Mouse (Mus musculus) right cerebral cortex, postnatal 14 days (tissue): ENCODE measurements around the gene Thrb.
A peak's percentile ranks its signal among the peaks of the same experiment; 100 is the strongest.

Experiments
- DNase-seq: peaks from one replicate; pipeline ENCODE4 v3.0.0; 2022

Thrb gene

DNA sequence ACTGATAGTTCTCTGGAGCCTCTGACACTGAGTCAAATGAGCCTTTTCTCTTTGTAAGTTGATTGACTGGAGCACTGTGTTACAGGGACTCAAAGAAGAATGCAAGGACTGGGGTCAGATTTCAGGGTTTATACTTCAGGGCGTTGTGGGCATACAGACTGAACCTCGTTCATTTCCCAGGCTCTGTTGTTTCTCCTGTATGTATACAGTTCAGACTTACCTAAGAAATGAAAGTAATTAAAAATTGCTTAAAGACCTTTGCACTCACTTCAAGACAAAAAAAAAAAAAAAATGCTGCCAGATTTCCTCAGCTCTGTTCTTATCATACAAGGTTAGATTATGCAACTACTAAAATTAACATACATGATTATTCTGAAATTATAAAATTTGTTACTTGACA, 126.2 kb downstream of the Thrb start:
- DNase-seq, result no peak

DNA sequence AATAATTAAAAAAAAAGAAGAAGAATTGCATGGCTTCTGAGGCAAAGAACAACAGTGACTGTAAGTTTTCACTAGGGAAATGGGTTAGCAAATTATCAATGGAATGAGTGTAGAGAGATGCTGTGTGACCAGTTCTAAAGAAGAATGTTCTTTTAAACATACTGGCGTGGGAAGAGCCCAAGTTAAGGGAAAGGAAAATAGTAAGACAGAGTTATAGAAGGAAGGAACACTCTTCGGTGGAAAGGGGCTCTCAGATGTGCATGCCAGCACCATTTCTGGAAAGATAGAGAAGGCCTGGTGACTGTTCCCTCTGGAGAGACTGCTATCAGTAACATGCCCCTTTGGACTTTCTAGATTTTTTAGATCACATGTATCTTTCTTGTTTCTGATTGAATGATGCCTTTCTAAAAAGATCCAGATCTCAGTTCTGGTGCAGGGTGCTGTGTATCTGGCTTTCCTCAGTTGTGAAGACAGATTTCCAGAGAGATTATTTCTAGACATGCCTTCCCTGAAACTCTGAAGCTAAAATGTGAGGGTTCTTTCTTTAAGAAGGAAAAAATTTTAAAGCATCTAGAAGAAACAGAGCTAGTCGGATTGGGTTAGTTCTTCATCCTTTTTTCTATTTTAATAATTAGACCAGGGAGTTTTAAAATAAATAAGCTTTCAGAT, 144.0 kb downstream of the Thrb start:
- DNase-seq, result no peak

DNA sequence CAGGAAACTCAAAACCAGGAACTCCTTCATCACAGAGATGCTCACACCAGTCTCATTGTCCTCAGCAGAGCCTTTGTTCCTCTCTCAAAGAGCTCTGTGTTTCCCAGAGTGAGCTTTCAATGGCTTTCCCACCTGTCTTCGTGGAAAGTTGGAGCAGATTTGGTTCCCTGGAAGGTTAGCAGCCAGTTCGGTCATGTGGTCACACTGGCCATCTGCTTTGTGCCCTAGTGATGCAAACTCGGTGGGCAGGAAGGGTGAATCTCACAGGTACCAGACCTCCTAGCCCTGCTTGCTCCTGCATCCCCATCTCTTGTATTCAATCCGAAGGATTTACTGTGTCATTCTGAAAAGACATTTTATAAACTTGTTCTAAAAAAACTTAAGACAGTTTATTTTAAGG, 151.0 kb downstream of the Thrb start:
- DNase-seq, result no peak

DNA sequence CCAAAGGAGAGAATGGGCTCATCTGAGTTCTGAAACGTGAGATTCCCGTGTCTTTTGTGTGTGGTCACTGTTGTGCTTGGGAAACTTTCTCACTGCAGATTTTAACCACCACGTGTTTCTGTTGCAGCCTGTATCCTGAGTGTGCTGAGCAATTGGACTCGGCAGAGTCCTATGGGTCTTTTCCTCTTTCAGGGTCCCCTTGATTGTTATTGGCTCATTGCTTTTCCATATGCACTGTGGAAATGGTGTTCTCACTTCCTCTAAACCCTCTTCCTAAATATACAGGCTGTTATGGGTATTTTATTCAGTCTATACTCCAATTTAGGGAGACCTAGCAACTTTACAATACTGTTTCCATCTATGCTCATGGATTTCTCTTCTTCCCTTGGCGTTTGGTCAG, 152.4 kb downstream of the Thrb start:
- DNase-seq, result no peak

DNA sequence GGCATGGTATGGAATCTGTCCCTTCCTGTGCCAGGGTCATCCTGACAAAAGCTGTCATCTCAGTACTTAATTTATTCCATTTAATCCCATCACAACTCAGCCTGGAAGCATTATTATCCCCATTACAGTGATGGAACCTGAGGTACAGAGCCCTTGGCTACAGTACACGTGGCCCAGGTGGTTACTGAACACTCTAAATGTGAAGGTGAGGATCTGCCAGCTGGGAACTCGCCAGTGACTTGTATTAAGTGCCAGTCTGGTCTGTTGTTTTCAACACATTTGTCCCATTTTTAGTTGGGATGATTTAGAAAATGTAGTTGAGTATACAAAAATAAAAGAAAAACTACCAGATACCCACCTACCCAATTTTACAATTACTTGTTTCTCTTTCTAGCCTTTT, 155.0 kb downstream of the Thrb start:
- no peak for DNase-seq

DNA sequence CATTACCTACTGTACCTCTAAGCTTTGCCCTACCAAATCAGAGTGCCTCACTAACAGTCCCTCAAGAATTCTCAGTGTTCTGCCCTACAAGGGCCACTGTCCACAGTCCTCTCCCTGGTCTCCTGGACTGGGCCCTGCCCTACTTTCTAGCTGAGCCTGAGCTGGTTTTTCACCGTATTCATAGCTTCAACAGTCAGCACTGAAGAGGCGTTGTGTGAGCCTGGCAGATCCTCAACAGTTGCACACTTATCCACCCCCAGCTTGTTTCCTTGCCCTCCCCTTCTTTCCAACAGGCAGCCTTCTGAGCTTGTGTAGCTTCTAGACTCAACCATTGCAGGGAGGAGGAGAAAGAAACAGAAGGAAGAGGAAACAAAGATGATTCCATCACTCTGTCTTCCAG, 158.0 kb downstream of the Thrb start:
- DNase-seq, result peak; percentile 21

DNA sequence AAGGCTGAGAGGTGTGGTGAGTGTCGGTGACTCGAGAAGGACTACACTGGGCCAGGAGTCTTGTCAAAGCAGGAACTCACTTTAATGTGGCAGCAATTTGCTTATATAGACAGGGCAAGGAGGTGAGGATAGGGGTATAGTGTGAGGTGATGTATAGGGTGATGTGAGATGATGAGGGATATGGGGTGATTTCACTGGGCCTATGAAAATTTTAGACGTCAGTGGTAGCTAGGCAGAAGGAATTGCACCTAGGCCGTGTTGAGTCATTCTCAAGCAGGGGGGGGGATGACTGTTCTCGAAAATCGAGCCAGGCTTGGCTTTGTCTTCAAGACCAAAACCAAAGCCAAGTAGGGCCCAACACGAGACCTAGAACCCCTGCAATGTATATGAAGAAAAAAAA, 162.7 kb downstream of the Thrb start:
- DNase-seq, result no peak

DNA sequence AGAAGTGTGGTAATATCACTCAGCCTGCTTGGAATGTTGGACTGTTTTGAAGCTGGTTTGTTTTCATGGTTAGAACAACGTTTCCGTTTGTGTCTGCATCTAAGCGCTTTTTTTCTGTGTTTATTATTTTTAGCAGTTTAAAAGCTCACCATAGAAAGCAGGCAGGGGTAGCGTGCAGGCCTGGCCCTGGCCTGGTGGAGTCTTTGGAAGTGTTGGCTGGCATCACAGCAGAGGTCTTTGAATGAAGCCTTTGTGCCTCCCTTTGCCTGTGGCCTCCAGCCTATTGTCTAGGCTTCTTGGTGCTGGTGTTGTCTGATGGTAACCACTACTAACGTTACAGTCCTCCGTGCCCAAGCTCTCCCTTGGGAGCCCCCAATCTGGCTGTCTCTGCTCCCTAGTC, 167.3 kb downstream of the Thrb start:
- DNase-seq, result no peak

DNA sequence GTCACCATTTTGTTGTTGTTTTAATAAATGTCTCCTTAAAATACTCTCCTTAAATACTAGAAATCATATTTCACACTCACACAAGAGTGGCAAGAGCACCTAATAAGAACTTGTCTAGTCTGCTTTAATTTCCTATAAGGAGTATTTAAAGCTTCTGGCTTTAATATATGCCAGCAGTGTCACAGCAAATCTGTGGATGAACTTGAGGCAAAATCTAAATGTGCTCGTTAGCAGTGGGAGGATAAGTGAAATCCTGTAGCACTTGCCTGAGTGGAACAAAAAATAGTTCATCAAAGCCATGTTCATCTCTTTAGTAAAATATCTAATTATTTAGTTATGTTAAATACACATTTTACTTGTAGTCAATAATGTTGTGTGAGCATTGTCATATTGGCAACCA, 175.7 kb downstream of the Thrb start:
- DNase-seq, result no peak

DNA sequence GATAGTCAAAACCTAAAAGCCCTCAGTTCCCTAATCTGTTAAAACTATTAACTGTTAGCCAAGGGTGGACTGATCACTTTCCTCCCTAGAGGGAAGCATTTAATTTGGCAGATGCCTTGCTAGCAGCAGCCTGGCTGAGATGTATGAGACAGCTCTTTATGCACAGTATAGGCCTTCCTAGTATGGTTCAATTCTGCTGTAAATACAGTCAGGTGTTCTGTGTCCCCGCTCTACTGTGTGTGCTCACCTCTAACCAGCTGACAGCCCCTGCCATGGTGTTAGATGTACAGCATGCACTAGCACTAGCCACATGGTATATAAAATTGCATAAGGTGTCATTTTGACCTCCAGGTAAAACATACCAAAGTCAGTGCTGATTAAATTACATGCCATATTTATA, 176.7 kb downstream of the Thrb start:
- DNase-seq, result no peak

DNA sequence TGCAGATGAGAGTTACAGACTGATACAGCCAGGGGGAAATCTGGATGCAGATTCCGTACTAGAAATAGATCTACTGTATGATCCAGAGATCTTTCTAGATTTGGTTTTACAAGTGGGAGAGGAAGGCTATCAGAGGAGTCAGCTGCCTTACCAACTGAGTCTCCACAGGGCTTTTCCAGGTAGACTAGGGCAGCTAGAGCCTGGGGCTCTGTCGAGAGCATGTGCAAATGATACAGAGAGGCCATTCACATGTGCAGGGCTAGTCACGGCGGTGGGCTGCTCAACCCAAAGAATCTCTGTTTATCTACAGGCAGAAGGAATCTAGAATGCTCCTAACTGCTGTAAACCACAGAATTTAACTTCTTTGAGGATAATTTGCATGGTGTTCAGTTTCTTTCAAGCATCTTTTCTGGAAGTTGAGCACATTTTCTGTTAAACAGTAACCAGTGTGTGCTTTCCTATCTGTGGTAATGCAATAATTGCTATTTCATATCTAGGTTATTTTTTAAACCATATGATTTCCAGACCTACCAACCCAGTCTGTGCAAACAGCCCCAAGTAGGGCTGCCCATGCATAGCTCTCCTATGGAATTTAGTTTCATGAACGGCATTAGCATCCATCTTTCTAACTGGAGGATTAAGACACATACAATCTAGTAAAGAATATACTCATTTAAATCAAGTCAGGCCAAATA, 185.1 kb downstream of the Thrb start:
- DNase-seq, result no peak

DNA sequence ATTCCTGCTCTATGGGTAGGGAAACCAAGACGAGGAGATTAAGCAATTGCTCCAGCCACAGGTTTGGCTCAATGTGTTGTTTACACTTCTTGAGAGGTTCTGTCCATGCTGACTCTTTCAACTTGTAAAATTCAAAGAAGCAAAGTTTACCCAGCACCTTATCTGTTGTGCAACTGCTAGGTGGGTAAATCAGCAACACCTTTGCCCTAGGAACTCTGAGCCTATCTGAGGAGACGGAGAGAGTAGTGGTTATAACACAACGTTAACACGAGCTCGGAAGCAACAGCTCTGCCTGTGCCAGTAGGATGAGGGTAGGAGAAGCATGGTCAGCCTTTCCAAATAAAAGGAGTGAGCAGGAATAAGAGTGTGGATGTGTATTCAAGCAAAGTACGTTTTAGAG, 185.8 kb downstream of the Thrb start:
- DNase-seq, result no peak

DNA sequence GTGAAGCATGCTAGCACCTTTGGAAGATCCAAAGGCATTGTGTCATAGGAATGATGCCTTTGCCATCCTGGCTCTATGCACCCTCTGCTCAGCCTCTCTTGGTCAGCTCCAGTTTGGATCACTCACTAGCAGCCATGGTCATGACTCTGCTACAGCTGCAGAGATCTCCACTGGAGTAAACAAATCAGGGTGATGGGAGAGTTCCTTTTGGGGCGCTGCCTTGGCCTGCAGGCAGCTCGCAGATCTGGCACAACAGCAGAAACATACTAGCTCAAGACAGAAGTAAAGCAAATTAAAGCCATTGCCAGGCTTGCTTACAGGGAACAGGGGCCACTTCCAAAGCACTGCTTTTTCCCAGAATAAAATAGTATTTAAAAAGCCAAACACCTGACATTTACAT, 186.6 kb downstream of the Thrb start:
- no peak for DNase-seq

DNA sequence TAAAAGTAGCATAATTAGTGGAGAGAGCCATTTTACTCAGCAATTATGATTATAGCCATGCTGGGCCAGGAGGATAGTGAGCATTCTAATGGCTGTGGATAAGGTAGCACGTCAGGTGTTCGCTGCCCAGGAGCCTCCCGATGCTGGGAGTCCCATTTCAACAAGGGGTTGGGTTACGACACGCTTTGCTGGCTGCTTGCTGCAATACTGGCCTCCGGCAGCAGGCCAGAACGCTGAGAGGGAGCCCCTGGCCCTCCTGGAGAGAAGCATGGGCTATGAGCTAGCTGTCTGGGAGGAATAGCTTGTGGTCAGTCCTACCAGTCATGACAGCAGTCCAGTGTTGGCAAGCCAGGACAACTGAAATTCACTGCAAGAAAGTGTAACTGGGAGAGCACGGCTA, 187.2 kb downstream of the Thrb start:
- no peak for DNase-seq

DNA sequence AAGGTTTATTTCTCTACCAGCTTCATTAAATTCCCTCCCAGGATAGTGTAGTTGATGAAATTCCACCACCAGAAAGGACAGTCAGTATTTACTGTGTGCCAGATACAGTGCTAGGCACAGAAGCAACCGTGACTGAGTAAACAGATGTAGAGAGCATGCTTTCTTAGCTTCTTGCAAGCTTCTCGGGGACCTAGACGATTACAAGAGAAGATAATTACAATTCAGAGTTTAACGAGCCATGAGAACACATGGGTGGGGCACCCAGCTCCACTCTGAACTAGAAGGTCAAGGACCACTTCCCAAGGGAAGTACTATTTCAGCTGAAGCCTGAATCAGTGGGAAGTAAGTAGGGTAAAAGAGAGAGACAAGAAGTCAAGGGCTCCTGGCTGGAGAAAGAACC, 190.3 kb downstream of the Thrb start:
- DNase-seq, result no peak

DNA sequence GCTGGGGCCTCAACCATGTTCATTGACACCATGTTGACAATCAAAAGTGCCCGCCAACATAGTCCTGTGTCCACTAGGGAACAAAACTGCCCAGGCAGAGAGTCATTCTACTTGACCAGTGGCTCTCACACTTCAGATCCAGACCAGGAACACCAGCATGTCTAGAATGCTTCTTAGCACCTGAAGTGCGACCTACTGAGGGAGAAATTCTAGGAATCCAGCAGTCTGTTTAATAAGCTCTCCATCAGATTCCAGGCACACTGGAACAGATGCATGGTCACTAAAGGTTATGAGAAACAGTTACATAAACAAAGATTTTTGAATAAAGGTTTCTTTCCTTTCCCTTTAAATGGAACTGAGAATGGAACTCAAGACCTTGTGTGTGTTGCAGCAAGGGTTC, 192.2 kb downstream of the Thrb start:
- no peak for DNase-seq

DNA sequence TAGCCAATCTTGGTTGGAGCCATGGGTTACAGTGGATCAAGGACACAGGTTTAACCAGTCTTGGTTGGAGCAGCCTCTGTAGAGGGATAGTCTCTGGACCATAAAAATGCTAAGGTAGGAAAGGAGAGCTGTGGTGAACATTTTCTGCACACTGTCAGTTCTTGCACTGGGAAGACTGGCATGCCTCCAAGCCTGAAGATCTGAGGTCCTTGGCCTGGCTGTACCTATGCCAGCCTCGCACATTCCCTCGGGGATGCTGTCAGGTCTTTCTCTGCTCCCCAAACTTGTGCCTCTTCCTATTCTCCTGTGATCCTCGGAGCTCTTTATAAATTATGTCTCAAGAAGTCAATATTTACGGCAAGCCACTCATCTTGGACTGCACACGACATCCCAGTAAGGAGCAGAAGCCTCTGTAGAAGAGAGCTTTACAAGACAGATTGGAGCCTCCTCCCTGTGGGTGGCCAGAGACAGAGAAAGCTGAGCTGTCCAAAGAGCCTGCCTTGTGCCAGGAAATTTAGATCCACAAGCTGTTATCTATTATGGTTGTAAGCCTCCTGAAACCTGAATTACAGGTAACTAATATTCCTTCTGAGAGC, 199.8 kb downstream of the Thrb start:
- no peak for DNase-seq

DNA sequence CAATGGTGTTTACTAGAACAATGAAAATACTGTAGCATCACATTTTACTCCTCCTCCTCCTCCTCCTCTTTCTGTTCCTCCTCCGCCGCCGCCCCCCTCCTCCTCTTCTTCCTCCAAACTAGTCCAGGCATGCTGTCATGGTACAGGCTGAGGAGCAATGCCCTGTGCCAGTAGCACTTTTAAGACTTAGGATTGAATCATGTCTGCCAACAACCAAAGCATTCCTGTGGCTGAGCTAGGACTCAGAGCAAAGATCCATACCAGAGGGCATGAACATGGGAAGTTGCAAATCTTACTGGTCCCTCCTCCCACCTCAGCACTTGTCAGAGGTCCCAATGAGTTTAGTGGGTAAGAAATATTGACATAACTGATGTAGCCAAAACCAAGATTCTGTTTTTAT, 202.6 kb downstream of the Thrb start:
- no peak for DNase-seq

DNA sequence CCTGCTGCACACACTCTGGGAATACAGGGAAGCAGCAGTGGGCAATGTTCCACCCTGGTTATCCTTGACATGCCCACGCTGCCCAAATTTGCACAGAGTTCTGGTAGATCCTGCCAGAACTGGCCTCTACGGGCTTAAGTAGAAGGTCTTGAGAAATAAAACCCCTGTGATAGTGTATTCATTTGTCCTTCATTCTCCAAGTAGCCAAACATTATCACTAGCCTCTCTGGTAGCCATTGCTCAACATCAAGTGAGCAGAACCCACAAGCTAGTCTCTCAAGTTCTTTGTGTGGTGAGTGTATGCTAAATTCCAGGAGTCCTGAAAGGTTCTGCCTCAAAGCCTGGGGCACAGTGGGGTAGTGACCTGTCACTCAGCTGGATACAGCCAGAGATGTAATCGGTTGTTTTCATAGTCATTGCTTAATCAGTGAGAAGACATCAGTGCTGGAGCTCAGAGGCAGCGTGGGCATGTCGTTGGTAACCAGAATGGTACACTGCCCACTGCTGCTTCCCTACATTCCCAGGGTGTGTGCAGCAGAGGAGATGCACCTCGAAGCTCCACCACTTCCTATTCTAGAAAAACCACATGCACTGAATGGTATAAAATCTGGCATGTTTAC, 203.8 kb downstream of the Thrb start:
- DNase-seq, result no peak

DNA sequence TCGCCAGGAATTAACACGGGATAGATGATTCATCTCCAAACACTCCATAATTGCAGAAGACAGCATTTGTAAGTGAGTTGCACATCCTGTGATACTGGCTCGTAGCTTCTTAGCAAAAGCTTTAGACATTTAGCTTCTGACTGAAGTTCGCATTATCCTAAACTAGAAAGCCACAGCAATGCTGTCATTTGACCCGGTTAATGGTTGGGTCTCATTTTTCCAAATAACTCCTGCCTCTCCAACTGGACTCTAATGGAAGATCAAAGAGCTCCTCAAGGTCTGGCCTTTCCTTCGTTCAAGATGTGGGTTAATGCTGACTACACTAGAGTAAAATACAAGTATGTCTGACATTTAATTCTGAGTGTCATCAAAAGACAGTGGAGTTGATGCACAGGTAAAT, 208.3 kb downstream of the Thrb start:
- DNase-seq, result no peak

DNA sequence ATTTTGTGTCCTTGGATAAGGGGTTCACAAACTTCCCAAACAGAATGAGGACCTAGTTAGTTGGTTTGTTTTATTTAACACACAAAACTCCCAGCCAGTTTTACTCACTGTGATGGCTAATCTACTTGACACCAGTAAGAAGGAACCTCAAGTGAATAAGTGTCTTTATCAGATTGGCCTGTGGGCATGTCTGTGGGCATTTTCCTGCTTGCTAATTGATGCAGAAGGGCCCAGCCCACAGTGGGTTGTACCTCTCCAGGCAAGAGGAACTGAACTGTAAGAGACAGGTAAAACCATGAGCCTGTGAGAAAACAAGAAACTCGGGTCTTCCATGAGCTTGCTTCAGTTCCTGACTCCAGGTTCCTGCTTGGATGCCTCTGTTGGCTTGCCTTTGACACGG, 215.9 kb downstream of the Thrb start:
- no peak for DNase-seq

DNA sequence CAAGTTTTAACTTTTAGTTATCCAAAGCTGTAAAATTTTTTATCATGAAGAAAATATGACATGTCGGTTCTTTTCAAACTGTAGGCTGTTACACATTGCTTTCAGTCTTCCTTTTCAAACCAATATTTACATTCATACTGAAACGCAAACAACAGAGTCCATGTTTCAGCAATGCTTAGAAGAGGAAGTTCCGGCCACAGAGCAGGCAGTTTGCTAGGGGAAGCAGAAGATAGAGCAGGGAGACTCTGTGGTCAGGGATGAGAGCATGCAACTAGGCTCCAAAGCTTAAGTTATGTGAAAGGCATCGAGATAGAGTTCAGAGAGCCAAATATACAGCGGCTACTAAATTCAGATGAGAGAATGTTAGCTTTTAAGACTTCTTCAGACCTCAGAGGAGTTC, 219.4 kb downstream of the Thrb start:
- DNase-seq, result no peak

DNA sequence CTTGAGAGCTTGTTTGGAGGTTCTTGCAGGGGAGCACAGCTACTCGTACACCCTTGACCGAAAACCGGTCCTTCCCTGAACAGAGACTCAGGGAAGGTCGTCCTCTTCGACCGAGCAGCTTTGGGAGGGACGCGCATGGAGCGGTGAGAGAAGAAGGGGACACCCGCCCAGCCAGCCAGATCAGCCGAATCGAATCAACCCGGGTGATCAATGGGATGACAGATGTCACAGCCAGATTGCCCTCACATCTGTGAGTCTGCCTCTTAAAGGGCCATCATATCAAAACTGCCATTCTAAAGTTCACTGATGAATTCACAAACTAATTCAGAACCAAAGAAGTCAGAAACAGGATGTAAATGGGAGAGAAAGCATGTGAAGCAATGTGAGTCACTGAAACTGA, 224.8 kb downstream of the Thrb start:
- no peak for DNase-seq

DNA sequence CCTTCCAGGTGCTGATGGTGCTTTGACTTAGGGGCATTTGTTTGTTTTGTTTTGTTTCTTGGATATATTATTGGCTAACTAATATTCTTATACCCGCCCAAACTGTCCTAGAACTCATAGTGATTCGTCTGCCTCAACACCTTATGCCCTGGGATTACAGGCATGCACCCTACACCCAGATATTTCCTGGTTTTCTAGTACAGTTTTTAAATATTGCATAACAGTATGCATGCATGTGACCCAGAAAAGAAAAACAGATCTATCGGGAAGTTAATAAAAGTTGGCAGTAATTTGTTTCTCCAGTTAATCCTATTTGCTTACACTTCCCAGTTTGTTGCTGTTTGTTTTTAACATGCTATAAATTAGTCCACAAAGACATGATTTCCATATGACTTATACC, 225.3 kb downstream of the Thrb start:
- no peak for DNase-seq
